Mouse (Mus musculus): Measurements from ENCODE around the gene Olfr1383. TPM values are rescaled to one million over a fixed set of nuclear protein-coding genes. Genes with fewer than 3 reads are reported as not detected.

Gene Olfr1383
- polyA plus RNA-seq, 1 experiment from 2014 or later, result not detected

Other genes with a start within 250 kb of the Olfr1383 start
- 0.06 and 0.18 TPM in 2 replicates for gene Olfr1393, start 241.3 kb upstream of the Olfr1383 start, polyA plus RNA-seq (2016; fragmentation: Nextera tagmentation; extraction: Ambion mirVana)
- gene Olfr1392, start 234.4 kb upstream of the Olfr1383 start, polyA plus RNA-seq (2016; fragmentation: Nextera tagmentation; extraction: Ambion mirVana), result not detected in 2 replicates
- gene Olfr10, start 214.9 kb upstream of the Olfr1383 start, polyA plus RNA-seq (2016; fragmentation: Nextera tagmentation; extraction: Ambion mirVana), result not detected in 2 replicates
- gene Olfr1391, start 196.9 kb upstream of the Olfr1383 start, polyA plus RNA-seq (2016; fragmentation: Nextera tagmentation; extraction: Ambion mirVana), result not detected in 2 replicates
- not detected in 2 replicates for gene Olfr1390, start 184.5 kb upstream of the Olfr1383 start, polyA plus RNA-seq (2016; fragmentation: Nextera tagmentation; extraction: Ambion mirVana)
- gene Olfr1389, start 96.6 kb upstream of the Olfr1383 start, polyA plus RNA-seq (2016; fragmentation: Nextera tagmentation; extraction: Ambion mirVana), result not detected in 2 replicates
- gene Olfr1388, start 83.0 kb upstream of the Olfr1383 start, polyA plus RNA-seq (2016; fragmentation: Nextera tagmentation; extraction: Ambion mirVana), result 0.10 and 0.13 TPM in 2 replicates
- gene Olfr1387, start 64.3 kb upstream of the Olfr1383 start, polyA plus RNA-seq (2016; fragmentation: Nextera tagmentation; extraction: Ambion mirVana), result not detected in 2 replicates
- gene Olfr1386, start 54.6 kb upstream of the Olfr1383 start, polyA plus RNA-seq (2016; fragmentation: Nextera tagmentation; extraction: Ambion mirVana), result not detected in 2 replicates
- not detected in 2 replicates for gene Olfr1385, start 30.6 kb upstream of the Olfr1383 start, polyA plus RNA-seq (2016; fragmentation: Nextera tagmentation; extraction: Ambion mirVana)
- gene Olfr1384, start 12.9 kb upstream of the Olfr1383 start, polyA plus RNA-seq (2016; fragmentation: Nextera tagmentation; extraction: Ambion mirVana), result not detected in 2 replicates
- gene Olfr1382, start 8.6 kb downstream of the Olfr1383 start, polyA plus RNA-seq (2016; fragmentation: Nextera tagmentation; extraction: Ambion mirVana), result not detected in 2 replicates
- not detected in 2 replicates for gene Olfr1381, start 23.8 kb downstream of the Olfr1383 start, polyA plus RNA-seq (2016; fragmentation: Nextera tagmentation; extraction: Ambion mirVana)
- gene Olfr1380, start 37.2 kb downstream of the Olfr1383 start, polyA plus RNA-seq (2016; fragmentation: Nextera tagmentation; extraction: Ambion mirVana), result not detected in 2 replicates
- 2.1 and 2.3 TPM in 2 replicates for gene Flt4, start 89.6 kb downstream of the Olfr1383 start, polyA plus RNA-seq (2016; fragmentation: Nextera tagmentation; extraction: Ambion mirVana)
- gene Scgb3a1, start 144.0 kb downstream of the Olfr1383 start, polyA plus RNA-seq (2016; fragmentation: Nextera tagmentation; extraction: Ambion mirVana), result not detected in 2 replicates
- gene Cnot6, start 193.1 kb downstream of the Olfr1383 start, polyA plus RNA-seq (2016; fragmentation: Nextera tagmentation; extraction: Ambion mirVana), result 99.5 and 101 TPM in 2 replicates

Measured in forebrain, embryonic 12.5 days (tissue).